Mouse (Mus musculus) heart, postnatal 0 days (tissue): ENCODE measurements around the gene Eya3. TPM values are rescaled to one million over a fixed set of nuclear protein-coding genes. Genes with fewer than 3 reads are reported as not detected.
"Not testable (repeated sequence)": the region's sequence is repeated elsewhere in the genome, so short reads cannot be mapped to it uniquely, and the experiment has no call there.

Experiments
- ATAC-seq: fragments of 200-750 bp; cut with Nextera tagmentation; 2 replicates; pipeline ENCODE4 v1.8.0; 2017; ENCODE audit warnings: low read depth, moderate number of reproducible peaks, moderate library complexity; ENCODE audit not compliant: insufficient read depth
- DNase-seq: peaks from one replicate; pipeline ENCODE4 v3.0.0-alpha.2; 2016; ENCODE audit warnings: low spot score
- H3K27ac ChIP-seq: fragments of 300-500 bp; sonication (generic); 2 replicates; pipeline ENCODE4 v1.5.1; 2014; ENCODE audit warnings: low read depth, mild to moderate bottlenecking
- H3K27me3 ChIP-seq: fragments of 300-500 bp; sonication (generic); 2 replicates; pipeline ENCODE4 v1.6.1; 2014; ENCODE audit warnings: low read length, mixed read lengths; ENCODE audit not compliant: control insufficient read depth, insufficient read depth
- H3K36me3 ChIP-seq: fragments of 300-500 bp; sonication (generic); replicated peaks from 2 replicates; pipeline ENCODE4 v1.6.1; 2014; ENCODE audit warnings: low read length, mixed read lengths; ENCODE audit not compliant: control insufficient read depth, insufficient read depth
- H3K4me1 ChIP-seq: fragments of 300-500 bp; sonication (generic); 2 replicates; pipeline ENCODE4 v1.6.1; 2014; ENCODE audit warnings: antibody characterized with exemption; ENCODE audit not compliant: control insufficient read depth, insufficient read depth
- H3K4me2 ChIP-seq: fragments of 300-500 bp; sonication (generic); 2 replicates; pipeline ENCODE4 v1.6.1; 2014; ENCODE audit warnings: low read depth, mild to moderate bottlenecking, low read length, moderate library complexity
- H3K4me3 ChIP-seq: fragments of 300-500 bp; sonication (generic); 2 replicates; pipeline ENCODE4 v1.5.1; 2014; ENCODE audit warnings: low read depth, low read length
- H3K9ac ChIP-seq: fragments of 300-500 bp; sonication (generic); replicated peaks from 2 replicates; pipeline ENCODE4 v1.6.1; 2014; ENCODE audit warnings: low read depth, low read length, mixed read lengths
- H3K9me3 ChIP-seq: fragments of 300-500 bp; sonication (generic); replicated peaks from 2 replicates; pipeline ENCODE4 v1.6.1; 2016; ENCODE audit warnings: low read length; ENCODE audit not compliant: control insufficient read depth
- CTCF ChIP-seq: IDR thresholded peaks from 2 replicates; pipeline ENCODE4 v1.5.1; 2016; ENCODE audit warnings: antibody characterized with exemption, control low read depth, low read depth
- EP300 ChIP-seq: IDR thresholded peaks from 2 replicates; pipeline ENCODE4 v1.6.1; 2016; ENCODE audit warnings: antibody characterized with exemption, low read depth
- WGBS: fragments of 180-500 bp; shearing (Covaris S2); extraction: QIAGEN DNeasy Blood & Tissue Kit; methylation state at CpG from one replicate; pipeline ENCODE4 v1.1.7; 2014; 5-methylcytosine and 5-hydroxymethylcytosine counted together
- polyA plus RNA-seq: library from polyadenylated mRNA; unstranded; fragments of >200 nt; fragmentation: Nextera tagmentation; extraction: Ambion mirVana; gene quantifications from 2 replicates; pipeline ENCODE4 v1.2.1, GENCODE M21; 2015
- total RNA-seq: library from RNA; depleted of rRNA; stranded (reverse); fragments of >200 nt; gene quantifications from 2 replicates; pipeline ENCODE4 v1.2.3, GENCODE M21; 2014; ENCODE audit warnings: low replicate concordance

Gene Eya3
- total and polyA plus RNA-seq, 2 experiments from 2014 or later, result 14.0 to 54.6 TPM

DNA sequence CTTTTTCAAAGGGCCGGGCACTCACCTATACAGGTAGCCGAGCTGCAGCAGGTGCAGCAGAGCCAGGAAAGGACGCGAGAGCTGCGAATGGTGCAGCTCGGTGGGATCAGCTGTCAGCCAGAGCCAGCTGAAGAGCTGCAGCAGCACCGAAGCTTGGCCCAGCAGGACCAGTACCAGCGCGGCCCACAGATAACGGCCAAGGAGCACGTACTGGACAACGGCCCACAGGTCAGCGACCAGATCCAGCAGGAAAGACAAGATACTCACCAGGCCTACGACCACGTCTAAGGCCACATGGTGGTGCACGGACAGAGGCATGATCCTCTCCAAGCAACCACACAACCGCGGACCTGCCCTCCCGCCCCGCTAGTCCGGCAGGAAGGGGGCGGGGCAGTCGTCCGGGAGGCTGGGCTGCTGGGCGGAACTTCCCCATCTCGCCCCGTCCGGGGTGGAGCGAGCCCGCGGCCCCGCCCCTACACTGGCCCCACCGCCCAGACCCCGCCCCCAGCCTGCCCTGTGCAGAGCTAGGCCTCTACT, 93.4 kb downstream of the Eya3 start, which contains the start of gene Xkr8:
Gene Xkr8, minus strand, starts transcription at position 399 of the 537 bp plus-strand sequence.
- TF ChIP-seq EP300 (no peak), CTCF (peak; percentile 21; the same call in 1 of the 2 replicates)
- Histone ChIP-seq H3K27ac (no peak within 1 kb of the TSS), H3K4me1 (no peaks in the 10 kb centered on the region), H3K9me3 (no peaks in the 10 kb centered on the region), H3K27me3 (no peaks in the 10 kb centered on the region), H3K9ac (peak within 1 kb of the TSS; percentile 50), H3K4me3 (peak within 1 kb of the TSS; percentile 59), H3K4me2 (peak within 1 kb of the TSS; percentile 85), H3K36me3 (0 out of 2 replicates have a peak, but pooled peaks cover 5% of the 10 kb centered on the region)
- peak; percentile 96 for ATAC-seq
- peak; percentile 84 for DNase-seq
- WGBS, result 2% methylated on average over 34 of the region's 34 CpGs

DNA sequence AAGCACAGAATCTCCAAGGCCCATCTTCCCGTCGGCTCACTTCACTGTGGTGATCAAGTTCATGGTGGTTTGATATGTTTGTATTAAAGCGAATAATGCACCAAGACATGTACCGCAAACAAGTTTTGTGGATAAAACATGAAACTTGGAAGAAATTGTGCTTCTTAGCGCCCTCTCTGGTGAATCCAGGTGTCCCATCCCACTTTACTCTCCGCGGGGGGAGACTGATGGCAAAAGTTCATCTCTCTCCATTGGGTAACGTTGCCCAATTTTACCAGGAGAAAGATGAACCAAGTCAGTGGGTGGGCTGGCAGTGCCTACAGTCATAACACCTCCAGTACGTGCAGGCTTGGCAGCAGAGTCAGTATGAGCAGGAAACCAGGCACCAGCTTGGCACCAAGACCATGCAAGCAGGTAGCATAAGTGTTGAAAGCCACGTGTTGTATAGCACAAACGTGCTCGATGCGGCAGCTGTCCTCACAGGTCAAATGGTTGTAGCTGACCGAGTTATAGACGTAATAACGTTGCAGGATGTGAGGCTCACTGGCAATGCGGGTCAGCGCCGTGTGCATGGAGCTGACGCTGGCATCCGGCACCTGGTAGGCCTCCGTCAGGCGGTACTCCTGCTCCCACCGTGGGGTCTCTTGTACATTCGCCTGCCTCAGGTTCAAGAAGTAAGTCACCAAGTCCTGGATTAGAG, 94.4 kb downstream of the Eya3 start:
- ATAC-seq (no peak), DNase-seq (no peak)
- no peak overlapping the region for H3K27ac ChIP-seq
- no peaks in the 10 kb centered on the region for H3K27me3 ChIP-seq
- no peaks in the 10 kb centered on the region for H3K9me3 ChIP-seq
- no peaks in the 10 kb centered on the region for H3K36me3 ChIP-seq
- no peaks in the 10 kb centered on the region for H3K4me1 ChIP-seq
- no peak overlapping the region for H3K9ac ChIP-seq
- no peak for TF ChIP-seq CTCF
- TF ChIP-seq EP300, result no peak
- 90% methylated on average over 25 of the region's 25 CpGs for WGBS
- no peak overlapping the region for H3K4me3 ChIP-seq
- H3K4me2 ChIP-seq, result no peak overlapping the region

DNA sequence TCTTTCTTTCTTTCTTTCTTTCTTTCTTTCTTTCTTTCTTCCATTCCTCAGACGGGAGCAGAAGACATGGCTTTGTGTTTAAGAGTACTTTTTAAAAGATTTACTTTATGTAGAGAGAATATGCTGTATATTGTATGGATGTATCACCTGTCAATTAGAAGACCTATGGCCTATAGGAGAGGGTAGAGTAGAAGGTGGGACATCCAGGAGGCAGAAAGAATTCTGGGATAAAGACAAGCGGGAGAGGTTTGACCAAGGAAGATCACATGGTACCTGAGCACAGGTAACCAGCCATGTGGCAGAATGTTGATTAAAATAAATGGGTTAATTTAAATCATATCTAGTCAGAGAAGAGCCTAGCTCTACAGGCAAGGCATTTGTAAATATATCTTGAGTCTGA, 96.0 kb downstream of the Eya3 start:
- Histone ChIP-seq H3K9ac (no peak overlapping the region), H3K4me2 (no peak overlapping the region), H3K36me3 (no peaks in the 10 kb centered on the region), H3K4me3 (no peak overlapping the region), H3K27ac (no peak overlapping the region), H3K27me3 (no peaks in the 10 kb centered on the region), H3K4me1 (no peaks in the 10 kb centered on the region), H3K9me3 (no peaks in the 10 kb centered on the region)
- ATAC-seq (no peak), DNase-seq (no peak)
- WGBS, result 78% methylated on average over 2 of the region's 2 CpGs
- TF ChIP-seq CTCF, result no peak
- no peak for TF ChIP-seq EP300

DNA sequence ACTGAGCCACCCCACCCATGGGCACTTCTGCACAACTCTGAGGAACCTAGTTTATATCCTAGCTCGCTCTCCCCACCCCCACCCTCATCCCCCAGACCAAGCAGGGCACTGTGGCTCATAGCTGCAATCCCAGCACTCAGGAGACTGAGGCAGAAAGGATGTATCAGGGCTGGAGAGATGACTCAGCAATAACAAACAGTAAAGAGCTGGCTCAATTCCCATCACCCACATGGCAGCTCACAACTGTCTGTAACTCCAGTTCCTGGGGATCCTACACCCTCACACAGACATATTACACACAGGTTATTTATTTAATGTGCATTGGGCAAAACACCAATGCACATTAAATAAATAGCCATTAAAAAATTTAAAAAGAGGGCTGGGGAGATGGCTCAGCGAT, 96.6 kb downstream of the Eya3 start:
- ATAC-seq, result no peak
- no peak for DNase-seq
- no peak overlapping the region for H3K4me2 ChIP-seq

DNA sequence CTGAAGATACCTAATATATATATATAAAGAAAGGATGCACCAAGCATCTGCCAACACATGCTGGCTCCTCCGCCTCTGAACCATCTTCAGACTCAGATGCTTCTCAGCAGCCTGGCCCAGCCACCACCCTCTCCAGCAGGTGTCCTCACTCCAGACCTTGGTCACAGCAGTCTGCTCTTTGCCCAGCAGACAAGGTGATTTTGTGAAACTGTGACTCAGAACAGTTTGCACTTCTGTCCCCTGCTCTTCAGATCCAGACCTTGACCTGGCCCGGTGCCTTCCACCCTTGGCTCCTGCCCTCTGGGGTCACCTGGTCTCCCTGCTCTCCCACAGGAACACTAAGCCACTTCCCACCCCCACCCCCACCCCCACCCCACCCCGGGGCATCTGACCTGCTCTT, 97.1 kb downstream of the Eya3 start:
- WGBS, result 47% methylated on average over 3 of the region's 3 CpGs
- Histone ChIP-seq H3K27me3 (no peaks in the 10 kb centered on the region), H3K4me2 (no peak overlapping the region), H3K9me3 (no peaks in the 10 kb centered on the region), H3K4me3 (no peak overlapping the region), H3K4me1 (no peaks in the 10 kb centered on the region), H3K27ac (no peak overlapping the region), H3K36me3 (no peaks in the 10 kb centered on the region), H3K9ac (no peak overlapping the region)
- DNase-seq (no peak), ATAC-seq (no peak)
- no peak for TF ChIP-seq CTCF
- no peak for TF ChIP-seq EP300

More for the DNA sequence above, 96.6 kb downstream of the Eya3 start:
- no peaks in the 10 kb centered on the region for H3K9me3 ChIP-seq
- H3K4me1 ChIP-seq, result no peaks in the 10 kb centered on the region
- no peaks in the 10 kb centered on the region for H3K36me3 ChIP-seq
- no peak overlapping the region for H3K27ac ChIP-seq
- H3K4me3 ChIP-seq, result no peak overlapping the region
- TF ChIP-seq EP300 (no peak), CTCF (no peak)
- 62% methylated on average over 2 of the region's 2 CpGs for WGBS
- no peaks in the 10 kb centered on the region for H3K27me3 ChIP-seq
- no peak overlapping the region for H3K9ac ChIP-seq

DNA sequence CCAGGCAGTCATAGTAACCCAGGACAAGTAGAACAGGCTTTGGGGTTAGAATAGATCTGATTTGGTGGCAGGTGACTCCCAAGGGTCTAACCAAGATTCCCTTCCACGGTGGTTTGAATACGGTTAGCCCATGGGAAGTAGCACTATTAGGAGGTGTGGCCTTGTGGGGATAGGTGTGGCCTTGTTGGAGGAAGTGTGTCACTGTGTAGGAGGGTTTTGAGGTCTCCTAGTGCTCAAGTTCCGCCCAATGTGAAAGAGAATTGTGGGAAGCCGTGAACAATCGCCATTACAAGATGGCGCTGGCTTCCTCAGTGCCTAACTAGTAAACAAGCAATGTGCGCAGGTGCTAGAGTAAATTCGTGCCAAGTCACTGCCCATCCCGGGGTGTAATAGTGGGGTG, 98.4 kb downstream of the Eya3 start:
- H3K4me1 ChIP-seq, H3K27ac ChIP-seq, H3K4me3 ChIP-seq, H3K27me3 ChIP-seq, DNase-seq, H3K9me3 ChIP-seq, H3K36me3 ChIP-seq, ATAC-seq, H3K9ac ChIP-seq, H3K4me2 ChIP-seq: not testable (repeated sequence)
- 91% methylated on average over 9 of the region's 9 CpGs for WGBS
